Mouse (Mus musculus) 3T3-L1 (cell line): Measurements from ENCODE around the gene Pcsk2.

Source experiments
- DNase-seq: peaks from one replicate; pipeline ENCODE4 v3.0.0-alpha.2; 2015; ENCODE audit warnings: low read depth, low spot score

The Pcsk2 gene

GRCm38 (mm10) chr2:143644374-143644773 lies 98.4 kb downstream of the Pcsk2 start:
- no peak for DNase-seq

GRCm38 (mm10) chr2:143646001-143646400 lies 100.0 kb downstream of the Pcsk2 start:
- no peak for DNase-seq

- no peak for DNase-seq
These were observed 108.7 kb downstream of the Pcsk2 start for GRCm38 (mm10) chr2:143654621-143655020.

DNA sequence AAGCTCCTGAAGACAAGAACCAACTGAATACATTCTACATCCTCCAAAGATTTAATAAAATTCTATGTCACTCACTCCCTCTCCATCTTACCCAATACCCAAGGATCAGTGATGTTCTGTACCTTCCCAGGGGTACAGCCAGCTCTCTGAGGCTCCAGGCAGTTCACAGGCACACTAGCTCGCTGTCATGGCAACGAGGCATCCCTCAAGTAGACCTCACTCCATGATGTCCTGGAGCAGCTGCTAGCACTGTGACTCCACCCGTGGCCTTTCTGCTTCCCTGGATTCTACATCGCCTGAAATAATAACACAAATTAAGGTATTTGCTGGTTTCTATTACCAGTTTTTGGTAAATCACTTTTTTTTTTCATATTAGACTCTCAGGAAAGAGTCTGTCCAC lies 111.0 kb downstream of the Pcsk2 start:
- no peak for DNase-seq

- DNase-seq = no peak
These were observed 120.8 kb downstream of the Pcsk2 start for GRCm38 (mm10) chr2:143666785-143667184.

DNA sequence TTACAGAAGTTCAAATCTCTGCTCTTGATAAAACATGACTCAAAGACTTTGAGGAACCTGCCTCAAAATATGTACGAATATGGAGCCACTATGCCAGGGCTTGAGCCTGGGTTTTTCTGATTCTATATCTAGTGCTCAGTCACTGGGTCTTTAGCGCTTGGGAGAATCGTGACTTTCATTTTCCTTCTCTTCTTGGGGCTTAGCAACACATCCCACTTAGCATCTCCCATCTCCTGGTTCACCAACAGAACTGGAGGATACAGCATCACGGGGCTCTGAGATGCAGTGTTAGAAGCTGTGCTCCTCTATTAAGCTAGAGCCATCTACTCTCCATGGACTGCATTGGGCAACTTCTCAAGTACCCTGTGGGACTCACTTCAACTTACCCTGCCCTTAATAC lies 131.9 kb downstream of the Pcsk2 start:
- no peak for DNase-seq

GRCm38 (mm10) chr2:143679513-143679912 lies 133.6 kb downstream of the Pcsk2 start:
- no peak for DNase-seq

DNA sequence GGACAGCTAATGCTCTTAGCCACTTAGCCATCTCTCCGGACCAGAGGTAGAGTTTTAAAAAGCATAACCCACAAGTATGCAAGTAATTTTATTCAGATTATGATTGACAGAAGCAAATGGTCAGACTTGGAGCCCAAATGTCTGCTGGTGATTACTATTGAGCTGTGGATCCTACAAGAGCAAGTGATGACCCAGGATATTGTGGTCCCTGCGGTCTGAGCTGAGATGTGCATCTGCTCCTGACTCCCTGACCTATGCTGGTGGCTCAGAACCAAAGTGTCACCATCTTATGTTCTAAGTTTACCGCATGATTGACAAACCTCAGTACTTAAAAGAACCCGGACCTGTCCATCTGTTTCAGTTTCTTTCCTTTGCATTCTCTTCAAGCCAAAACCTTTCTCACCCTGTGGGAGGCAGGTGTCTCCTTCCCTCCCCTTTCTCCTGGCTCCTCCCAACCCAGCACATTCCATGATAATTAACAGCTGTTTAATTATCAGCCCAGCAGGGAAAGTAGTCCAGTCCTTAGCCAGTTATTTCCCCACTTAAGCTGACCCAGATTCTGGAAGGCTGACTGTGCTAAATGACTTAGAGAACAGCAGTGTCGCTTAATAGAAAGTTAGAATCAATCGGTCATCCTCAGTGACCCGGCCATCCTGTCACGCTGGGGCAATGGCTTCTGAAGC lies 136.1 kb downstream of the Pcsk2 start:
- no peak for DNase-seq

GRCm38 (mm10) chr2:143683513-143683912 lies 137.6 kb downstream of the Pcsk2 start:
- no peak for DNase-seq

DNA sequence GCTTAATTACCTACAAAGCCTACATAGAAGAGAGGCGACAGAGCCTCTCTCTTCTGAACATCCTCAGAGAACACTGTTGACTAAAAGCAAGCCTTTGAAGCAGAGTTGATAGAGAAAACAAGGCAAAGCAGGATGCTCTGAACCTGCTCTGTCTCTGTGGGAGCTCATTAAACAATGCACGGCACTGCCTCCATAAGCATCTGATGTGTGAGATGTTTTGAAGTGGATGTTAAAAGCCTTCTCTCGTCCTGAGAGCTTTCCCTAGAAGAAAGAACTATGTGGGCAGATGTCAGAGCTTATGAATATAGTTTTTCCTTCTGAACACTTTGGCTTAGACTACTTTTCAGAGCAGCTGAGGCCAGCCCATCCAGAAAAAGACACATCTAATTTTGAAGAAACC lies 145.3 kb downstream of the Pcsk2 start:
- DNase-seq = no peak

DNA sequence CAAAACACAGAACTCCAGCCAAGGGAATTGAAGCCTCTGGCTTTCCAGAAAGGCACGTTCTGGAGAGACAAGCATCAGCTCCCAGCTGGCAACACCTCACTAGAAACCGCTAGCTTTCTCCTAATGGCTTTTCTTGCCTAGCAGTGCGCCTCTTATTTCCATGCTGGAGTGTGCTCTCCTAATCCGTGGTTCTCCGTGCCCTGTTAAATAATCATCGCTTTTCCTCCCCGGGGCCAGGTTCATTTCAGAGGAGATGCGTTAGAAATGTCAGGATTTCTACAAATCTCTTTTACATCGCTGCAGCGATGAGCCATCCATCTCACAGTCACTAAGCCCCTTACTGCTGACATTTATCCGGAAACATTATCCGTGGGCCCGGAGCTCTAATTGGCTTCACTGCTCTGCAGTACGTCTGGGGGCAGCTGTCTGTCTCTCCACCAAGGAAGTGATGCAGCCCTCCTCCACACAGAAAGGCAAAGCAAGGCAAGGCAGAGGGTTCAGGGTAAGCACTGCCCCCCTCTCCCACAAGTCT lies 150.1 kb downstream of the Pcsk2 start:
- DNase-seq = no peak

DNA sequence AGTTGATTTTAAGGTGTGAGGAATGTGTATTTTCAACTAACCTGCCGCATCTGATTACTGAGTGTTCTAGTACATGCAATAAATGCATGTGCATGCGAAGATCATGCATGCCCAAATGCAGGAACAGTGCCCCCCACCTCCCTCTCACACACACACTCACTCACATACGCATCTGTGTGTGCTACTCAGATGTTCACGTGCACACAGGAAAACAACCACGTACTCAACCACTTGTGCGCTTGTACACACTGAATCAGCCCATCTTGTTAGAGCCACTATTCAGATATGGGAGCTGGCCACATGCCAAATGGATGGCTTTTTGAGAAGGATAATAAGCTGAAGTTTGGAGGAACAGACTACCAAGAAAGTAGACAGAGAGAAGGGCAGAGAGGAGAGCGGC lies 150.7 kb downstream of the Pcsk2 start:
- no peak for DNase-seq

DNA sequence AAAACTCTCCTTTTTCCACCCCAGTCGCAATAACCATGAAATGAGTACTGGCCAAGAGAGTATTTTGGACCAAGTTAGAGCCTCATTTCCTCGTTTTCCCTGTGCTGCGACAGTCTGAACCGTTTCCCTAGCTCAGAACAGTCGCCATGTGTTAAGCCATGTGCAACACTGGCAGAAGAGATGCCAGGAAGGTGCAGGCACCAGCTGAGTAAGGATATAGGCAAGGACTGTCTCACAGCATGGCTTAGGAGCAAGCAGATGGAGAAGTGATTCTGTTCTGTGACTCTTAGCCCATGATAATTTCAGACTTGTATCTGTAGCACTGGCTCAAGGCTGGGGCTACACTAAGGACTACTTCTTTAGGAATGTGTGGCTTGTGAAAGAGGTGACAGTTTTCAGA lies 155.2 kb downstream of the Pcsk2 start:
- no peak for DNase-seq

DNA sequence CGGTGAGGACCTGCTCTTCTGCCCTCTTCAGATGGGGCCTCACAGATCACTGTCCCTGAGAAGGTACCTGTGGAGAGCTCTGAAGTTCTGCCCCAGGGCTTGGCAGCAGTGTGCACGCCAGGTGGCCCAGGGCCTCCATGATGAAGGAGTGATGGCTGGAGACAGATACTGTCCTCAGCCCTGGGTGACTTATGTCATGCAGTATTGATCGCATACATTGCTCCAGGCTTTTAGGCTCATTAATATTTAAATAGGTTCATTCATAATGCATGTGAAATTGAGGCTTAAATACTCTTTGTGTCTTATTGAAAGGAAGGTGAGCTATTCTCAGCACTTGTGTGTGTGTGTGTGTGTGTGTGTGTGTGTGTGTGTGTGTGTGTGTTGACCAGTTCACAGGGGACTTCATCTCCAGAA lies 157.0 kb downstream of the Pcsk2 start:
- no peak for DNase-seq

DNA sequence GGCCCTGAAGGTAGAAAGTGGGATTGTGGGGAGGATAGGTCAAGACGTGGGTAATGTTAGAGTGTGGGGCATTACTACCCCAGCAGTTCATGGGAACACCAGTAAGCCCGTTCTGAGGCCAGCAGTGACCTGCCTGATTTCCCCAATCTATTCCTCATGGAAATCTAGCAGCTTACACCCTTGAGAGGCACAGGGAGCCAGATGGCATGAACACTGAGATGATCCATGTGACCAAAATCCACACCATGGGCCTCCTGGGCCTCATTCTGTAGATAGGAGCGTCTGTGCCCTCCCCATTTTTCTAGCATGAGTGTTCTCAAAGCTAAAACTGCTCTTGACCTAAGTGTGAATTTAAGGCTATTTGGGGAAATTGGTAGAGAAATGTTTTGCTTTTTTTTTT lies 162.2 kb downstream of the Pcsk2 start:
- DNase-seq = no peak

- no peak for DNase-seq
These were observed 163.3 kb downstream of the Pcsk2 start for GRCm38 (mm10) chr2:143709249-143709648.

DNA sequence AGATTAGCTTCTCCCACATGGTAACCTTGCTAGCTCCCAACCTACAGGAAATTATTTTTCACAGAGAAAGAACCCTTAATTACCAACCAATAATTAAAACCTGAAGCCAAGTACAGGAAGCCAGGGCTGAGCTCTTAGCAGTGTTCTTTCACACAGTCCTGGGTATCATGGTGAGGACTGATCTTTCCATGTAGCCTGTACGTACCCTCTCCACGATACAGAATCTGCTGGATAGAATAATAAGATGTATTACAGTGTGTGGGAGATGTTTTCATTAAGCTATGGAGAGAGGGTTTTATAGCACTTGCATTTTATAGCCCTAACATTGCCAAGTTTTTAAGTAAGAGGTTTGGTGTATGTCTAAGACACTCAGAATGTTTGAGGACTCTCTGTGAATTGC lies 164.0 kb downstream of the Pcsk2 start:
- no peak for DNase-seq

- DNase-seq = no peak
These were observed 165.9 kb downstream of the Pcsk2 start for GRCm38 (mm10) chr2:143711886-143712285.

GRCm38 (mm10) chr2:143712901-143713300 lies 166.9 kb downstream of the Pcsk2 start:
- no peak for DNase-seq

DNA sequence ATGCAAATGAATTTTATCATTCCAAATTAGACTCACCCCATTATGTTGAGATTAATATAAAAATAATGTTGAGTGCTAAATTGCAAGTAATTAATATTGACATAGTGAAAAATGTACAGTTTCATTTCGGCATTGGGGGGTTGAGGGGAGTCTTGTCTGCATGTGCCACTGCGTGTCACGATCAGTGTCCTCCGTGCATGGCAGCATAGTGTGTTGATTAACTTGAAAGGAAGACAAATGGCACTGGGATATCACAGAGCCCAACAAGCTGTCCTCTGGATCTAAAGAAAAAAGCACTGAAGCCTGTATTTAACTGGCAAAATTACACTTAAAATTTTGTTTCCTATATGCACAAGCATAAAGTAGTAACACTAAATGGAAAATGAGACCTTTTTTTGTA lies 167.9 kb downstream of the Pcsk2 start:
- no peak for DNase-seq

- DNase-seq = no peak
These were observed 169.2 kb downstream of the Pcsk2 start for GRCm38 (mm10) chr2:143715110-143715509.

GRCm38 (mm10) chr2:143723231-143723630 lies 177.3 kb downstream of the Pcsk2 start:
- peak; percentile 36 for DNase-seq

DNA sequence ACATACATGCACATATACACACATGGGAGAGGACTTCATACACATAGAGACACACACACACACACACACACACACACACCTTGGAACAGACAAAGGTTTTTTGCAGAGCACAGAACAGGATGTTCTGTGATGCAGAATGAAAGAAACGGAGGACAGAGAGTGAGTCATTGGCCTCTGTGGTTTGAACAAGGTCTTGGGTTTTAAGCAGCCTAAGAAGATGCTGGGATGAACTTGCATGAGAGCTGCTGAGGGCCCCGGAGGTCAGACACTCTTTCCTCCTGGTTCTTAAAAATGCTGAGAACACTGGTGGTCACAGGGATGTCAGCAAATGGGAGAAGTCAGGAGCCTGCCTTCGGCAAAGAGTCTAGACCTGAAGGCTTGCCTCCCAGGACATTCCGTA lies 178.1 kb downstream of the Pcsk2 start:
- DNase-seq = peak; percentile 32

DNA sequence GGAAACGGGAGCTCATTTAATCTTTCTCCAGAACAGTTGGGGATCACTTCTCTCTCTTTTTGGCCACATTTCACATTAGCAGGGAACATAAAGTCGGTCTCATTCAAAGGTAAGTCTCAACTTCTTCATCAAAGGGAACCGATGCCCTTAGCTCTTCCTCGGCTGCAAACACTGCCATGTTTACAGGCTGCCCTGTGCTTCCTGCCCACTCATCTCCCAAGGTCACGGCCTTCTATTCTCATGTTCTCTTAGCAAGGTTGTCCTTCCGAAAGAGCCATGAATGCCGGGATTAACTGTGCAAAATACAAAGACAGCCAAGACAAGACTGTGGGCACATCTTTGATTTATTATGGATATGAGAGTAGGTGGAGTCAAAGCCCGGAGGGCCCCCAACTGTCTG lies 178.8 kb downstream of the Pcsk2 start:
- DNase-seq = no peak
